Mouse (Mus musculus) erythroblast, embryonic 14.5 days (primary cell): ENCODE results near the gene Snx4.

Experiments used
- GATA1 ChIP-seq: IDR thresholded peaks from 2 replicates; pipeline ENCODE4 v1.6.1; 2012; ENCODE audit warnings: low read length, inconsistent platforms, mixed read lengths
- TAL1 ChIP-seq: IDR thresholded peaks from 3 replicates; pipeline ENCODE4 v1.6.1; 2012; ENCODE audit warnings: low read length, inconsistent platforms, mixed read lengths

DNA sequence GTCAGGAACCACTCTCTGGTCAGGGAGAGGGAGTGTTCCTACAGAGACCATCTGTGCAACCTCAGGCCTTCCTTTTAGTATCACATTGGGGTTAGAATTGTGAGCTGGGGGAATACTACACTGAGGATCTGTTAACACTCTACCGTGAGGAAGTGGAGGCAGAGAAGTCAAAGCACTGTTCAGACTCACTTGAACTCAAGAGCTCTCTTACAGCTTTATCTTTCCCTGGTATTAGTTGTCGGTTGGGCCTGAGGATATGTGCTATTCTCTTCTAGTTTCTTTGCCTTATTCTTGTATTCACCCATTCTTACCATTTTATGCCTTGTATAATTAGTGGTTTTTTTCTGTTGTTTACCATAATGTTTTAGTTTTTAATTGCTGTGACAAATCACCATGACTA is 7.3 kb downstream of the Snx4 start:
- TF ChIP-seq TAL1 (no peak), GATA1 (no peak)
